Mouse (Mus musculus) adrenal gland, adult 8-10 months (tissue): Measurements from ENCODE around the gene Angptl2. TPM values are rescaled to one million over a fixed set of nuclear protein-coding genes. Genes with fewer than 3 reads are reported as not detected.

Experiments used
- DNase-seq: peaks from one replicate; pipeline ENCODE4 v3.0.0; 2022
- total RNA-seq, 4 experiments: library from RNA; stranded (reverse); gene quantifications; 2 replicates each; pipeline ENCODE4 v1.2.4; 2022

Gene Angptl2
- total RNA-seq, 4 experiments from 2014 or later = 29.3 to 53.9 (median 37.0) TPM

DNA sequence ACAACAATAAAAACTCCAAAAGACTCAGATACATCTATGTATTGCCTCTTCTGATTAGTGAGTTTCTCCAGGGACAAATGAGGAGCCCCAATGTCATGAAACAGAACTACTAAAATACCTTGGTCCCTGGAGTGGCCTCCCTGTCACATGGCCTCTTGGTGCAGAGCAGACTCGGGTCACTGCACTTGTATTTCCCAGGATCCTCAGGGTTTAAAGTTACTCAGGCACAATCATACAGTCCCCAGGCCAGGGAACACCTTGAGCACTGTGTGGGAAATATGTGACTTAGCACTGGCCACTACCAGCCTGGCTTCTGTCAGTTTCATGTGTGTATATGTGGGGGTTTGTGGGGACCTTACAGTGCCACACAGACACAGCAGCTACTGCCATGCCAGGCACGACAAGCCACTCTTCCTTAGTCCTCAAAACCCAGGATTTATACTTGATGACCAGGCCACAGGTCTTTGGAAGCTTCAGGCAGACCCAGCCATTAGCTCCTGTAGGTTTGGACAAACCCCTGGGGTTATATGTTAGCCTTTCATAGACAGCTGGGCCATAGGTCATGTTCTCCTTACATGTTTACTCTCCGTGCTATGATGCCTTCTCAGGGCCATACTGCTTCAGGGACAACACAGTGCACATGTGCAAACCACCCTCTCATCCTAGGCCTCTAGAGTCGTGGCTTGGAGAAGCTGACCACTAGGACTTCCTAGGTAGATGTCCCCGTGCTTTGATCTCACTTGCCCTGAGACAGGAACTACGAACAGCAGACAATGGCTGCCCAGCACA lies 17.1 kb downstream of the Angptl2 start:
- no peak for DNase-seq

DNA sequence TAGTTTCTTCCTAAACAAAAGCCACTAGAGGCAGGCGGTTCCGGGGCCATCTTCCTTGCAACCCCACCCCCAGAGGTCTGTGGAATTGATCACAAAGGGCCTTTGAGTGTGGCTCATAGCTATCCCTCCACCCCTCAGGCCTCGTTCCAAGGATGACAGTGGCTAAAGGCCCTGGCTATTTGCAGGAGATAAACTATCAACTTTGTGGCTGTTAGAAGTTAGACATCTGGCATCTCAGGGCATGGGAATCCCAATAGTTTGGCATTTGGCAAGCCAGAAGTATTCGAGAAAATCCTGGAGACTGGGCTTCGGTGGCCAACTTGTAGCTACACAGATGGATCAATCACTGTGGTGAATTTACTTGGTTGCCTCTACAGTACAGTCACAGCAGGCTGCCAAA lies 18.0 kb downstream of the Angptl2 start:
- DNase-seq = no peak

GRCm38 (mm10) chr2:33234848-33235247 lies 19.0 kb downstream of the Angptl2 start:
- no peak for DNase-seq

- no peak for DNase-seq
Measured at GRCm38 (mm10) chr2:33237581-33237980, 21.7 kb downstream of the Angptl2 start.

DNA sequence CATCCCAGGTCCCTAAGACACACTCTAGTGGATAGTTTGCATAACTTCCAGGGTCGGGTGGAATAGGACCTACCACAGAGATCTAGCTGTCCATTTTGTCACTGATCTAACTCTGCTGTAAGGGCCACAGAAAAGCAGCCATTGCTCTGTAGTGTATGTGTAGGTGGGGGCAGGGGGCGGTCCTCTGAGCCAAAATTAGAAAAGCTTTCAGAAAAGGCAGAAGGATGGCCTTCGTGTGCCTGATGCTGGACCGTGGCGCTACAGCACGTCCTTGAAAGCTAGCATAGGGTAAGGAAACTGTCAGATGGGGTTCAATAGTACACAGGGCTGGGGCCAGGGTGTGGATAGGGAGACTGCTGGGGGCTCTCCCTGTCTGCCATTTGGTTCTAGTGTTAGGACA lies 29.0 kb downstream of the Angptl2 start:
- DNase-seq = peak; percentile 45

DNA sequence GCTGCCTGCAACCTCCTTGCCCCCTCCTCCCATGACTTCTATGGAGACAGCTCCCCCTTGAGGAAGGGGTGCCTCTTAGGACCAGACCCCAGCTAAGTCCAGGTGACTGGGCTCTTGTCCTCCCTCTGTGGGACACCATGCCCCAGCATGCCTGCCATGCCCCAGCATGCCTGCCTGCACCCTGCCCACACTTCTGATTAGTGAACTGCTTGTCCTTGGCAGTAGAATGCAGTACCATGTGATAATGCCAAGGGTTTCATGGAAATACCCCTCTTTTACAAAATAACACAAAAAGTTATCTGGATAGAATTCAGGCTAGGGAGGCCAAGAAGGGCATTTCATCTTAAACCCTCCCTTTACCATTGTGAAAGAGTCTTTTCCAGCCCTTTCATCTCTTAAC lies 29.5 kb downstream of the Angptl2 start:
- peak; percentile 30 for DNase-seq

- no peak for DNase-seq
Measured at GRCm38 (mm10) chr2:33246841-33247240, 31.0 kb downstream of the Angptl2 start.

DNA sequence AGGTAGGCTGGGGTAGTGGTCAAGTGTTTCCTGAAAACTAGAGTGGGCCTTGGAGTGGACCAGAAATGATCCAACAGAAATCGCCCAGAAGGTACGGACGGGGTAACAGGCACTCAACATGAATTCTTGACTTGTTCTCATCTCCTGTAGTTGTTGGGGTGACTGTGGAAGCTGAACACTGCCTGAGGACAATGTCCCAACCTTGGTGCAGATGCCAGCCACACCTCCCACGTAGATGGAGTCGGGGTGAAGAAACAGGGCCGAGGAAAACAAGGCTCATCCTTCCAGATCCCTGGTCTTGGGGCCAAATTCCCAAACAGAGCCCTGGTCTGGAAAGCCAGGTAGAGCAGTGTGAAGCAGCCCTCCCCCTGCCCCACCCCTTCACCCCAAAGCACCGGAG lies 32.7 kb downstream of the Angptl2 start:
- no peak for DNase-seq

DNA sequence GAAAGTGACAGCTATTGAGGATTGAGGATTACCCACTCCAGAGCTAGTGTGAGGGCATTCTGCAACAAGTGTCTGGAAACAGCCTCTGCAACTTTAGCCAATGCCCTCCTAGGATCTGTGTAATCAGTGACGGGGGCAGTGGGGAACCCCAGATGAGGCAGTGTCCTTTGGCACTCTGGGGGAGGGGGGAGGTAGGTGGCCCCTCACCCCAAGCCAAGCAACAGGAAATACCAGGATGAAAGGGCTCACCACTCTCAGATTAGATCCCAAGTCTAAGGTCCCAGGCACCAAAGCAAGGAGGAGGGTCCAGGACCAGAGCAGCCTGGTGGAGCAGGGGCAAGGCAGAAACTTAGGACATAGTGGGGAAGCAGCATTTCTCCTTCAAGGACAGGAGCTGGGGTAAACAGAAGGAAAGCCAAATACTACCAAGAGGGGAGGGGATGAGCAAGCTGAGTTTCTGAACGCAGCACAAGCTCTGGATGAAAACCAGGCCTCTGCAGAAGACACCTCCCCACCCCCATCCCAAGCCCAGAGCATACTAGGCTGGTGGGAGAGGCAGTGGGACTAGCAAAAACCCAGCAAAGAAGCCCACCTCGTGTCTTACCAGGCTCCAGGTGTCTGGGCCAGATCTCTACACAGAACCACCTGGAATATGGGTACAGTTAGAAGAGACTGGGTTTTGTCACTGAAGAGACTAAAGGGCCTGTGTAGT lies 34.2 kb downstream of the Angptl2 start:
- no peak for DNase-seq

DNA sequence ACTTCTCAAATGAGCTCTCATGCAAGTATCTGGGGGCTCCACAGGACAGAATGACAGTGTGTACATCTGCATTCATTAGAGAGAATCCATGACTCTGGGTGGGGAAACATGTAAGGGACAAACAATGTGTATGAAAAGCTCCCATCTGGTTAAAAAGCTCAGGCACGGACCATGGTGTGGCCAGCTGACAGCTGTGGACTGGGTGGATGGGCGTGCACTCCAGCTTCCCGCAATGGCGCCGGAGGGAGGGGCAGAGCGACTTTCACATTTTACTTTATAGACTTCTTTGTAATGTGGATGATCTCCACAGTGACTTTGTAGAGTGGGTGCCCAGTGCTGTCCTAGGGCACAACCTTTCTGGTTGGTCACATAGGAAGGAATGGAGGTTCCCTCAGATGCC lies 36.9 kb downstream of the Angptl2 start:
- DNase-seq = no peak

GRCm38 (mm10) chr2:33253572-33254190 lies 37.8 kb downstream of the Angptl2 start:
- no peak for DNase-seq

DNA sequence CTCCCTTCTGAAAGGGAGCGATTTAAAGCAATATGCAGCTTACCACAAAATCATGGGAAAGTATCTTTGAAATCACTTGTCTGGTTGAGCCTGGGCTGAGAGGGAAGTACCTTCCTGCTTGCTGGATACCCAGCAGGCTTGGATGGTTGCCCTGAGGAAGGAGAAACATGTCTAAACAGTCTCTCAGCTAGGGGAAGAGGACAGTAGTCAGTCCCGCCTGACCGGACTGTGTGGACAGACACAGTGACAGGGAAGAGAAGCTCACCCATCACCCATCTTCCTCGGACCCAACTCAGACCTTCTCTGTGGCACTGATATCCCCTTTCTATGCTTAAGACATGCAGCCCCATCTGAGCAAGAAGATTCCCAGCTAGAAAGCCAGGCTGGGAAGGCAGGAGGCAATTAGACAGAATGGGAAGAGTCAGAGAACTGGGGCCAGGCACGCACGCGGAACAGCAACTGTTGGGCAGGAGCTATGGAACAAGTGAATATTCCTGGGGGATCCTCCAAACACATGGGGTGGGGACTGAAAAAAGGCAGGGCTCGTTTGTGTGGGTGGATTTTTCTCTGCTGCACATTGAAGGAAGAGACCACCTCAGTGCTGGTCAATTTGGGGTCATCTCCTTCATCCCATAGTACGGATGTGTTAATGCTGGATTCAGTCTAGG lies 38.6 kb downstream of the Angptl2 start:
- no peak for DNase-seq

GRCm38 (mm10) chr2:33256769-33257537 lies 41.1 kb downstream of the Angptl2 start:
- DNase-seq = no peak

DNA sequence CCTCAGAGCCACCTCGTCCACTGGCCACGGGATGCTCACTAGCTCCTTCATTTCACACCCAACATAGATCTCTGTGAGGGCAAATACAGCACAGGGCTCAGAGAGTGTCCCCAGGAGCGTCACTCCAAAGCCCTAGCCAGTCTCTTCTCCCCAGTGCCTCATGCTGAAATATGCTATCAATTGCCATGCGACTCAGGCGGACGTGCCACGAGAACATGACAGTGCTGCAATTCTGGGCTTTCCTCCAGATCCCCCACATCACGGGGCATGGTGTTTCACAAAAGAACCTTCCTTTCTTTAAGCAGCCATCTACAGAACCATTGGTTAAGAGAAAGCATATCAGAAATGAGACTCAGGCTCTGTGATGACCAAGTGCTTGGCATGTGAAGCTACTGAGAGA lies 44.9 kb downstream of the Angptl2 start:
- DNase-seq = no peak

DNA sequence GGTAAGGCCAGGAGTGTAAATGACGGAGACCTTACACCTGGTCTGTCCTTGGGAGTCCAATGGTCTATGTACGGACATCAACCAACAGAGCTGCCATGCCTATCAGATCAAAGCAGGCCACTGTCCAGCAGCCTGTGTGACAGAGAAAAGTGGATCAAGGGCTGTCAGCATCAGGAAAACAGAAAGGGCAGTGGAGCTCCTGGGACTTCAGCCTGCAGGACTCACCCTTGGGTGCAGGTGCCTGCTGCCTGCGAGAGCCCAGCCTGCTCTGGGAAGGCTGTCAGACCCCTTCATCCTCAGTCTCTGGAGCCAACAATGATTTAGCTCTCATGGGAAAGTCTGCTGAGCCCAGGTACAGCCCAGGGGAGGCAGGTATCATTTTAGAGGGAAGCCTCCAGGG lies 45.6 kb downstream of the Angptl2 start:
- DNase-seq = no peak

DNA sequence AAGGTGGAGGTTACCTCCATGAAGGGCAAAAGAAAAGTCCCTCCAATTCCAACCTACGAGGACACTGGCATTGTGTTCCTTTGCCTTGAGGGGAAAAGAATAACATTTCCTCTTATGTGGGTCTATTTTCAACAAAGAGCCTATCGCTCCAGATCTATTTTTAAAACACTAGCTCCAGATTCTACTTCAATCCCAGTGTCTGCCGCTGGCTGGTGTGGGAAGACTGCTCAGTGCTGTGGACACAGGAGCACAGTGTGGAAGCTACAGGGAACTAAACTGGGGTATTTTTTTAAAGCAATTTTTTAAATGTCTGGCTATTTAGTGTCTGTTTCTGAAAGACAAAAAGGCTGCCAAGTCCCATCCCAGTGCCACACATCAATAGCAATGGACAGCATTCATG lies 49.9 kb downstream of the Angptl2 start:
- DNase-seq = no peak

DNA sequence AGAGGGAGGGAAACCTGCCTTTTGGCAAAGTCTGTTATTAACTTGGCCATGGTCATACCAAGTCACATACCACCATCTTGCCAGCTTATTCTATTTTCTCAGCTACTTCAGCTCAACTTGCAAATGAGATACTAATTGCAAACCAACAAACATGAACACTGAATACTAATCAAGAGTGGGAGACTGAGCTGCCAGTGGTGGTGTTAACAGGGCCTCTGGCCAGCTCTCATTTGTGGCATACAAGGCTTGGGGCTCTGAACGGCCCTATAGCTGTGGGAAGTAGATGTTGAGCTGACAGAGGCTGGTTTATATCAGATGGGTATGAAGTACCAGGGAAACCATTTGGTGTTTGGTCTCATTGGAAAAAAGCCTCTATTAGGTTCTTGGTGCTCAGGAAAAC lies 51.2 kb downstream of the Angptl2 start:
- DNase-seq = no peak

GRCm38 (mm10) chr2:33268384-33269131 lies 52.7 kb downstream of the Angptl2 start:
- peak; percentile 67 for DNase-seq

DNA sequence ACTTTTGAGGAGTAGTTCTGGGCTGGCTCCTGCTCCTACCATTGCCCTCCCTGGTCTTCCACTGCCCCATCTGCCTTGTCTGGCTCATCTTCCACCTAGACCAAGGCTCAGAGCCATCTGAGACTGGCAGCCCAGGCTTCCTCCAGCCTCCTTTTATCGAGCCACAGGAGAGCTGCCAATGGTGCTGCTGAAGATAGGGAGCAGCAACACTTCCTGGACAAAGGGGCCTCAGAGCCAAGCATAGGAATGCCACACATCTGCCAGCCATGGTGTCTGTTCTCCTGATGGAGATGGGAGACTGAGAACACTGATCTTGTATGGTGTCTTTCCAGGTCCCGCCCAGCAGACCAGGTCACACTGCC lies 53.2 kb downstream of the Angptl2 start:
- no peak for DNase-seq

GRCm38 (mm10) chr2:33270569-33270968 lies 54.7 kb downstream of the Angptl2 start:
- DNase-seq = no peak

DNA sequence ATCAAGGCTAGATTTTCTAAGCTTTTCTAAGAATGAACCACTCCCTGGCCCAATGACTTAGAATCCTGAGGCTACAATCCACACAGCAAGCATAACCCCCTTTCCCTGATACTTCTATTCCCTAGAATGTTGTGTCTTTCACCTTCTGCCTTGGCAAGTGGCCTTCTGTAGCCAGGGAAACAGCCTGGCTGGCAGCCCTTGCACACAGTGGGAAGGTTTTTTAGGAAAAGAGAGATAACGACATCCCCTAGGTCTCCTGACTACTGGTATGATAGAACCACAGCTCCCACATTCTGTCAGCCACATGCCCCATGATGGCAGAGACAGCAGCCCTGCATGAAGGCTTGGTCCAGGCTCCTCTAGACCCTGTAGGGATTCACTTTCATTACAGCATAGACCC lies 55.6 kb downstream of the Angptl2 start:
- DNase-seq = no peak
